Mouse (Mus musculus) heart, adult 9 months (tissue): ENCODE results near the gene Fkbp3.
"Not testable (repeated sequence)": the region's sequence is repeated elsewhere in the genome, so short reads cannot be mapped to it uniquely, and the experiment has no call there.

Source experiments
- DNase-seq, 2 experiments: peaks; one replicate each; pipeline ENCODE4 v3.0.0; 2022; ENCODE audit warnings: low spot score in 2 of 2

Gene Fkbp3

GRCm38 (mm10) chr12:65073611-65074178 is at the start of gene Fkbp3:
Gene Fkbp3, minus strand, starts transcription at chr12:65074007.
- peak; percentile 96 to 98 for DNase-seq

- no peak for DNase-seq
Observed at GRCm38 (mm10) chr12:65119451-65119850, 45.6 kb upstream of the Fkbp3 start.

GRCm38 (mm10) chr12:65118968-65119367 is 45.2 kb upstream of the Fkbp3 start:
- DNase-seq: no peak

GRCm38 (mm10) chr12:65114978-65115377 is 41.2 kb upstream of the Fkbp3 start:
- not testable (repeated sequence) for DNase-seq

- no peak for DNase-seq
Observed at GRCm38 (mm10) chr12:65113925-65114324, 40.1 kb upstream of the Fkbp3 start.

GRCm38 (mm10) chr12:65112811-65113210 is 39.0 kb upstream of the Fkbp3 start:
- no peak for DNase-seq

- no peak for DNase-seq
Observed at GRCm38 (mm10) chr12:65111503-65111902, 37.7 kb upstream of the Fkbp3 start.

GRCm38 (mm10) chr12:65108746-65109145 is 34.9 kb upstream of the Fkbp3 start:
- no peak for DNase-seq

- DNase-seq: no peak
Observed at GRCm38 (mm10) chr12:65076906-65077305, 3.1 kb upstream of the Fkbp3 start.

- DNase-seq: no peak
Observed at GRCm38 (mm10) chr12:65075733-65076310, 2.0 kb upstream of the Fkbp3 start.

- peak; percentile 90 to 92 for DNase-seq
Observed at GRCm38 (mm10) chr12:65075085-65075732, 1.4 kb upstream of the Fkbp3 start, which contains the start of gene Fancm. Gene Fancm, plus strand, starts transcription at chr12:65075603.

GRCm38 (mm10) chr12:65074651-65075050 is 844 bp upstream of the Fkbp3 start:
- no peak for DNase-seq

- no peak for DNase-seq
Observed at GRCm38 (mm10) chr12:65072911-65073610, 746 bp downstream of the Fkbp3 start.

GRCm38 (mm10) chr12:65068409-65068808 is 5.4 kb downstream of the Fkbp3 start:
- peak; percentile 36 to 49 for DNase-seq

GRCm38 (mm10) chr12:65066234-65066633 is 7.6 kb downstream of the Fkbp3 start:
- no peak for DNase-seq

- no peak for DNase-seq
Observed at GRCm38 (mm10) chr12:65065241-65065640, 8.6 kb downstream of the Fkbp3 start.

GRCm38 (mm10) chr12:65061082-65061481 is 12.7 kb downstream of the Fkbp3 start:
- DNase-seq: no peak

- no peak for DNase-seq
Observed at GRCm38 (mm10) chr12:65058203-65058602, 15.6 kb downstream of the Fkbp3 start.

GRCm38 (mm10) chr12:65048799-65049198 is 25.0 kb downstream of the Fkbp3 start:
- DNase-seq: no peak

- no peak for DNase-seq
Observed at GRCm38 (mm10) chr12:65037546-65037937, 36.3 kb downstream of the Fkbp3 start.

- no peak for DNase-seq
Observed at GRCm38 (mm10) chr12:65036892-65037545, 36.8 kb downstream of the Fkbp3 start.
